Mouse (Mus musculus) heart, adult 2 months (tissue): Measurements from ENCODE around the gene Krtap19-4.

Experiments
- CTCF ChIP-seq: fragments of 200-600 bp; IDR thresholded peaks from 2 replicates; pipeline ENCODE4 v1.8.1; 2022; ENCODE audit warnings: antibody characterized with exemption, mild to moderate bottlenecking, moderate library complexity
- EP300 ChIP-seq: fragments of 200-500 bp; IDR thresholded peaks from 2 replicates; pipeline ENCODE4 v1.6.1; 2011; ENCODE audit warnings: low read depth, low read length, control low read depth; ENCODE audit not compliant: insufficient read depth
- POLR2A ChIP-seq: fragments of 200-500 bp; IDR thresholded peaks from 2 replicates; pipeline ENCODE4 v1.6.1; 2011; ENCODE audit warnings: mild to moderate bottlenecking, low read depth, low read length, control low read depth; ENCODE audit not compliant: insufficient read depth

DNA sequence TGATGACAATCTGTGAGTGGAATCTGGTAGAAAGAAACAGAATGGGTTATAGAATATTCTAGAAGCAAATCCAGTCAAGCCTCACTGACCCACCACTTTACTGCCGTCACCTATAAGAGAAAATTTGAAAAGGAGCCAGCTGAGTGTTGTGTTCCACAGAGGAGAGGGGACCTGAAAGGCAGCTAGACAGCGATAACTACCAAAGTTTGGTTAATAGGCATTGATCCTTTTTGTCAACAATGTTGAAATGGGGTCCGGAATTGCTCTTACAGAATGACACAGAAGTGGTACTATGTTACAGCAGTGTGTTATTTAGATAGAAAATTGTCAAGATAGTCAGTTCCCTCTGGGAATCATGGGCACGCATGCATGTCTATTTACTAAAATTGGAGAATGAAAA, 36.3 kb downstream of the Krtap19-4 start:
- TF ChIP-seq CTCF (no peak), EP300 (no peak), POLR2A (no peak)
